Mouse (Mus musculus) thymus, adult 2 months (tissue): Measurements from ENCODE around the gene Pacrg.

Experiments
- CTCF ChIP-seq: fragments of 200-500 bp; IDR thresholded peaks from 2 replicates; pipeline ENCODE4 v1.5.1; 2012; ENCODE audit warnings: mild to moderate bottlenecking, control low read depth, low read length, moderate library complexity, borderline replicate concordance; ENCODE audit not compliant: control insufficient read depth, poor library complexity, insufficient read depth; ENCODE audit errors: extremely low read depth
- POLR2A ChIP-seq: fragments of 200-500 bp; IDR thresholded peaks from 2 replicates; pipeline ENCODE4 v1.6.1; 2012; ENCODE audit warnings: mild to moderate bottlenecking, low read length, control low read depth, moderate library complexity; ENCODE audit not compliant: control insufficient read depth, poor library complexity, insufficient read depth; ENCODE audit errors: extremely low read depth

GRCm38 (mm10) chr17:10506896-10507295, 333.2 kb downstream of the Pacrg start:
- TF ChIP-seq POLR2A (no peak), CTCF (no peak)
